Mouse (Mus musculus) liver, embryonic 11.5 days (tissue): ENCODE data around the gene Gm32717. TPM values are rescaled to one million over a fixed set of nuclear protein-coding genes. Genes with fewer than 3 reads are reported as not detected.
"Not testable (repeated sequence)": the region's sequence is repeated elsewhere in the genome, so short reads cannot be mapped to it uniquely, and the experiment has no call there.

Experiments
- ATAC-seq: fragments of 200-750 bp; cut with Nextera tagmentation; replicated peaks from 2 replicates; pipeline ENCODE4 v1.8.0; 2017; ENCODE audit warnings: moderate number of reproducible peaks, mild to moderate bottlenecking, moderate TSS enrichment, moderate library complexity; ENCODE audit not compliant: low FRiP score
- DNase-seq: peaks from one replicate; pipeline ENCODE4 v3.0.0-alpha.2; 2017; ENCODE audit warnings: low spot score
- H3K27ac ChIP-seq: fragments of 300-500 bp; sonication (generic); 2 replicates; pipeline ENCODE4 v1.5.1; 2014; ENCODE audit warnings: mild to moderate bottlenecking, low read depth, low read length, control low read depth
- H3K27me3 ChIP-seq: fragments of 300-500 bp; sonication (generic); replicated peaks from 2 replicates; pipeline ENCODE4 v1.6.1; 2014; ENCODE audit warnings: low read length, mixed read lengths; ENCODE audit not compliant: control insufficient read depth, insufficient read depth
- H3K36me3 ChIP-seq: fragments of 300-500 bp; sonication (generic); 2 replicates; pipeline ENCODE4 v1.6.1; 2014; ENCODE audit warnings: mild to moderate bottlenecking, low read length, moderate library complexity, mixed read lengths; ENCODE audit not compliant: control insufficient read depth, insufficient read depth
- H3K4me1 ChIP-seq: fragments of 300-500 bp; sonication (generic); replicated peaks from 2 replicates; pipeline ENCODE4 v1.6.1; 2014; ENCODE audit warnings: low read length, mixed read lengths; ENCODE audit not compliant: control insufficient read depth, insufficient read depth
- H3K4me2 ChIP-seq: fragments of 300-500 bp; sonication (generic); 2 replicates; pipeline ENCODE4 v1.6.1; 2014; ENCODE audit warnings: mild to moderate bottlenecking, control low read depth, moderate library complexity
- H3K4me3 ChIP-seq: fragments of 300-500 bp; sonication (generic); 2 replicates; pipeline ENCODE4 v1.5.1; 2014; ENCODE audit warnings: low read depth, low read length, control low read depth
- H3K9ac ChIP-seq: fragments of 300-500 bp; sonication (generic); 2 replicates; pipeline ENCODE4 v1.6.1; 2014; ENCODE audit warnings: low read depth, low read length, control low read depth
- H3K9me3 ChIP-seq: fragments of 300-500 bp; sonication (generic); 2 replicates; pipeline ENCODE4 v1.6.1; 2016; ENCODE audit warnings: low read length, inconsistent platforms, mixed read lengths; ENCODE audit not compliant: control insufficient read depth
- WGBS: fragments of 180-500 bp; shearing (Covaris S2); extraction: QIAGEN DNeasy Blood & Tissue Kit; methylation state at CpG from one replicate; pipeline ENCODE4 v1.1.7; 2014; 5-methylcytosine and 5-hydroxymethylcytosine counted together
- polyA plus RNA-seq: library from polyadenylated mRNA; unstranded; fragments of >200 nt; fragmentation: Nextera tagmentation; extraction: Ambion mirVana; gene quantifications from 2 replicates; pipeline ENCODE4 v1.2.1, GENCODE M21; 2014

Gene Gm32717
- not detected in 2 replicates for polyA plus RNA-seq

DNA sequence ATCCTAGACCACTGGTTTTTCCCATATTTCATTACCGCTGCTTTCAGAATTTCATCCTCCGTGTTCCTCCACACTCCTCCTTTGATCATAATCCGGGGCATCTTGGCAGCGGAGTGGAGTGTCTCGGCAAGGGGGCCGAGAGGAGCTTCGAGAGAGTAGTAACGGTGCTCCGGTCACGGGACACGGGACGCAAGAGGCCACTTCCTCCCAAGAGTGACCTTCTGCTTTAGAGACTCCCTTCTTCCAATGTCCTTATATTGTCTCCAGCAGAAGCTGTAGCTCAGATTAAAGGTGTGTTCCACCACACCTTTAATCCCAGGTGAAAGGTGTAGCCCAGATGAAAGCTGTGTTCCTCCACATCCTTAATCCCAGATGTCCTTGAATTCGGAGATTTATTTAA, at the start of gene Gm32717:
TSS of gene Gm32717 (minus strand) at position 101 of the 400 bp plus-strand sequence.
- WGBS: no CpG with 5 or more reads among the region's 13 CpGs
- H3K9ac ChIP-seq, H3K27ac ChIP-seq, H3K36me3 ChIP-seq, H3K9me3 ChIP-seq, H3K4me1 ChIP-seq, ATAC-seq, H3K27me3 ChIP-seq, H3K4me3 ChIP-seq, DNase-seq, H3K4me2 ChIP-seq: not testable (repeated sequence)

- not testable (repeated sequence) for ATAC-seq, H3K4me2 ChIP-seq, H3K4me3 ChIP-seq, H3K9ac ChIP-seq, H3K27ac ChIP-seq, H3K36me3 ChIP-seq, H3K4me1 ChIP-seq, DNase-seq, H3K27me3 ChIP-seq, H3K9me3 ChIP-seq
- 78% methylated on average over 3 of the region's 5 CpGs for WGBS
These were observed 42.4 kb upstream of the Gm32717 start for GRCm38 (mm10) chr10:118283016-118283415.

- not testable (repeated sequence) for H3K36me3 ChIP-seq, H3K9me3 ChIP-seq, H3K4me2 ChIP-seq
These were observed 42.0 kb upstream of the Gm32717 start for GRCm38 (mm10) chr10:118282565-118282964.

DNA sequence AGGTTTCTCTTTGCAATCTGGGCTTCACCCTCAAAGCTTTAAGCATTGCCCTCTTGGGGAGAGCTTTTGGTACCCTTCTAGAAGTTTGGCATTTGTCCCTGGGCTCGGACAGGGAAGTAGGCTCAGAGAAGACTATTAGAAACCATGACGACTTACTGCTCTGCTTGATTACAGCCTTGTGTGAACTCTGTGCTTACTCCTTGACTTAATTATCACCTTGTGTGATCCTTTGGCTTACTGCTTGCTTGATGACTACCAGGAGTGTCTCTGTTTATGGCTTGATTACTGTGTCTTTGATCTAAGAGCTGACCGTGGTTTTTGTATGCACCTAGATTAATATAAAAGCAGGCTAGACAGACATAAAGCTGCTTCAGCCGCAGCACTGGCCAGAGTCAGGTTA, 37.5 kb upstream of the Gm32717 start:
- not testable (repeated sequence) for DNase-seq, H3K9me3 ChIP-seq, H3K4me1 ChIP-seq, H3K27me3 ChIP-seq, H3K36me3 ChIP-seq, H3K4me3 ChIP-seq, H3K9ac ChIP-seq, ATAC-seq, H3K27ac ChIP-seq, H3K4me2 ChIP-seq
- WGBS: no CpG with 5 or more reads among the region's 4 CpGs

More at GRCm38 (mm10) chr10:118282565-118282964, 42.0 kb upstream of the Gm32717 start:
- H3K27ac ChIP-seq, H3K4me1 ChIP-seq, ATAC-seq, H3K4me3 ChIP-seq, H3K27me3 ChIP-seq, H3K9ac ChIP-seq, DNase-seq: not testable (repeated sequence)
- 70% methylated on average over 7 of the region's 7 CpGs for WGBS

GRCm38 (mm10) chr10:118271416-118271815, 30.8 kb upstream of the Gm32717 start:
- not testable (repeated sequence) for H3K27ac ChIP-seq, ATAC-seq, H3K4me3 ChIP-seq, H3K4me1 ChIP-seq, H3K36me3 ChIP-seq, H3K9ac ChIP-seq, H3K27me3 ChIP-seq, H3K4me2 ChIP-seq, H3K9me3 ChIP-seq, DNase-seq
- no CpG with 5 or more reads among the region's 2 CpGs for WGBS

GRCm38 (mm10) chr10:118268812-118269211, 28.2 kb upstream of the Gm32717 start:
- H3K4me3 ChIP-seq, DNase-seq, H3K36me3 ChIP-seq, H3K4me1 ChIP-seq, H3K4me2 ChIP-seq, H3K9ac ChIP-seq, H3K27ac ChIP-seq, ATAC-seq, H3K9me3 ChIP-seq, H3K27me3 ChIP-seq: not testable (repeated sequence)
- WGBS: 40% methylated on average over 1 of the region's 8 CpGs

DNA sequence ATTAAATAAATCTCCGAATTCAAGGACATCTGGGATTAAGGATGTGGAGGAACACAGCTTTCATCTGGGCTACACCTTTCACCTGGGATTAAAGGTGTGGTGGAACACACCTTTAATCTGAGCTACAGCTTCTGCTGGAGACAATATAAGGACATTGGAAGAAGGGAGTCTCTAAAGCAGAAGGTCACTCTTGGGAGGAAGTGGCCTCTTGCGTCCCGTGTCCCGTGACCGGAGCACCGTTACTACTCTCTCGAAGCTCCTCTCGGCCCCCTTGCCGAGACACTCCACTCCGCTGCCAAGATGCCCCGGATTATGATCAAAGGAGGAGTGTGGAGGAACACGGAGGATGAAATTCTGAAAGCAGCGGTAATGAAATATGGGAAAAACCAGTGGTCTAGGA, 17.8 kb upstream of the Gm32717 start, which contains the start of gene Gm32802:
TSS of gene Gm32802 (plus strand) at position 301 of the 400 bp plus-strand sequence.
- not testable (repeated sequence) for H3K4me3 ChIP-seq, H3K27ac ChIP-seq, H3K9me3 ChIP-seq, H3K27me3 ChIP-seq, H3K4me1 ChIP-seq, ATAC-seq, DNase-seq, H3K9ac ChIP-seq, H3K4me2 ChIP-seq, H3K36me3 ChIP-seq
- WGBS: no CpG with 5 or more reads among the region's 13 CpGs

- H3K27me3 ChIP-seq: no peaks in the 10 kb centered on the region
- H3K9me3 ChIP-seq: no peaks in the 10 kb centered on the region
- H3K4me3 ChIP-seq: no peak overlapping the region
- ATAC-seq (no peak), DNase-seq (peak; percentile 50)
- no peak overlapping the region for H3K4me2 ChIP-seq
- H3K36me3 ChIP-seq: no peaks in the 10 kb centered on the region
- H3K9ac ChIP-seq: no peak overlapping the region
- no peaks in the 10 kb centered on the region for H3K4me1 ChIP-seq
- no peak overlapping the region for H3K27ac ChIP-seq
- 67% methylated on average over 10 of the region's 10 CpGs for WGBS
These were observed 10.3 kb upstream of the Gm32717 start for GRCm38 (mm10) chr10:118250852-118251295.

DNA sequence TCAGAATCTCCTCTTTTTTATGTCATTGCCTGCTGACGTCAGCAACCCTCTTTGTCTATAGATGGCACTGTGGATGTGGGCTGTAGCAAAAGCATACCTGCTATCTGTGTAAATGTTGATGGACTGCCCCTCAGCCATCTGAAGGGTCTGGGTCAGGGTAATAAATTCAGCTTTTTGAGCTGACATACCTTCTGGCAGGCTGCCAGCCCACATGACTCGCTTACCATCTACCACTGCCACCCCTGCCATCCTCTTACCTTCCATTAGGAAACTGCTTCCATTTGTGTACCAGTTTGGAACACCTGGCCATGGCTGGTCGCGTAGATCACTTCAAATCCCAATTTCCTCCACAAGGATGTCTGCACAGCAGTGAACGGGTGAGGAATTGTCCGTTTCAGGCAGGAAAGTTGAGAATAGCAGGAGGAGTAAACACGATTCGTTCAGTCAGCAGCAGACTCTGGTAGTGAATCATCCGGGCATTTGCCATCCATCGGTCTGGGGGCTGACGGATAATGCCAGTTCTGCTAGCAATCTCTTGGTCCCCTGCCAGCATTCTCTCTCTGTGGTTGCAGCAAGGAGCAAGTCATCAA, 8.5 kb upstream of the Gm32717 start:
- H3K36me3 ChIP-seq, H3K27me3 ChIP-seq, H3K4me3 ChIP-seq, H3K4me2 ChIP-seq, H3K9ac ChIP-seq, H3K27ac ChIP-seq, H3K9me3 ChIP-seq, ATAC-seq, H3K4me1 ChIP-seq: not testable (repeated sequence)
- peak; percentile 11 for DNase-seq
- 77% methylated on average over 11 of the region's 11 CpGs for WGBS
